Mouse (Mus musculus) left cerebral cortex, postnatal 10 days (tissue): ENCODE results near the gene Sh2d2a. TPM values are rescaled to one million over a fixed set of nuclear protein-coding genes. Genes with fewer than 3 reads are reported as not detected.
"Not testable (repeated sequence)": the region's sequence is repeated elsewhere in the genome, so short reads cannot be mapped to it uniquely, and the experiment has no call there.

ENCODE experiments used
- DNase-seq, 2 experiments: peaks; one replicate each; pipeline ENCODE4 v3.0.0; 2021 to 2022; ENCODE audit warnings: low spot score in 2 of 2, mixed read lengths in 1 of 2; ENCODE audit errors: extremely low spot score in 1 of 2
- intact Hi-C: fragments of 180-260 bp; cut with DNase I; formaldehyde crosslinking; loops from one replicate; pipeline ENCODE4 v1.15.1; 2025
- total RNA-seq, 2 experiments: library from RNA; stranded (reverse); gene quantifications; 2 replicates each; pipeline ENCODE4 v1.2.3; 2021

The Sh2d2a gene
- total RNA-seq, result not detected

- intact Hi-C loops, result no loop called here
- DNase-seq, result no peak
These were observed at the start of gene Sh2d2a for GRCm38 (mm10) chr3:87846650-87847110. Sh2d2a (plus strand) TSS chr3:87846755.

GRCm38 (mm10) chr3:87801681-87802080 lies 44.9 kb upstream of the Sh2d2a start:
- DNase-seq, result no peak
- intact Hi-C loops, result no loop called here

GRCm38 (mm10) chr3:87804038-87804677 lies 42.4 kb upstream of the Sh2d2a start:
- intact Hi-C loops, result no loop called here
- DNase-seq, result no peak

- no peak for DNase-seq
- intact Hi-C loops, result no loop called here
These were observed 37.1 kb upstream of the Sh2d2a start for GRCm38 (mm10) chr3:87809322-87809962.

- no peak for DNase-seq
- intact Hi-C loops, result no loop called here
These were observed 35.3 kb upstream of the Sh2d2a start for GRCm38 (mm10) chr3:87811297-87811696.

- DNase-seq, result no peak
- intact Hi-C loops, result no loop called here
These were observed 34.1 kb upstream of the Sh2d2a start for GRCm38 (mm10) chr3:87812413-87812812.

GRCm38 (mm10) chr3:87812873-87813272 lies 33.7 kb upstream of the Sh2d2a start:
- intact Hi-C loops, result no loop called here
- no peak for DNase-seq

GRCm38 (mm10) chr3:87816166-87816565 lies 30.4 kb upstream of the Sh2d2a start:
- DNase-seq, result no peak
- intact Hi-C loops, result no loop called here

- intact Hi-C loops, result no loop called here
- peak; percentile 44 to 71 for DNase-seq
These were observed 29.9 kb upstream of the Sh2d2a start for GRCm38 (mm10) chr3:87816646-87817093.

- DNase-seq, result no peak
- intact Hi-C loops, result no loop called here
These were observed 28.3 kb upstream of the Sh2d2a start for GRCm38 (mm10) chr3:87818226-87818625.

GRCm38 (mm10) chr3:87824206-87824605 lies 22.3 kb upstream of the Sh2d2a start, which contains the start of gene Pear1:
Pear1 (minus strand) TSS chr3:87824306.
- intact Hi-C loops, DNase-seq: not testable (repeated sequence)

GRCm38 (mm10) chr3:87828435-87828834 lies 18.1 kb upstream of the Sh2d2a start:
- no peak for DNase-seq
- intact Hi-C loops, result no loop called here

- intact Hi-C loops, result no loop called here
- no peak for DNase-seq
These were observed 17.5 kb upstream of the Sh2d2a start for GRCm38 (mm10) chr3:87829025-87829424.

- no peak for DNase-seq
- intact Hi-C loops, result no loop called here
These were observed 14.3 kb upstream of the Sh2d2a start for GRCm38 (mm10) chr3:87832109-87832859.

- intact Hi-C loops, result no loop called here
- DNase-seq, result no peak
These were observed 13.1 kb upstream of the Sh2d2a start for GRCm38 (mm10) chr3:87833482-87833881.

GRCm38 (mm10) chr3:87838622-87839021 lies 7.9 kb upstream of the Sh2d2a start:
- DNase-seq, result peak; percentile 38 to 71
- intact Hi-C loops, result loop anchor here (5.0 kb wide), 1 partner anchor 71 kb away; no protein-coding TSS in a partner anchor

- no peak for DNase-seq
- intact Hi-C loops, result no loop called here
These were observed 5.7 kb upstream of the Sh2d2a start for GRCm38 (mm10) chr3:87840858-87841257.

GRCm38 (mm10) chr3:87844981-87845380 lies 1.6 kb upstream of the Sh2d2a start:
- no peak for DNase-seq
- intact Hi-C loops, result no loop called here

- intact Hi-C loops, result no loop called here
These were observed 369 bp upstream of the Sh2d2a start for GRCm38 (mm10) chr3:87846186-87846585.

GRCm38 (mm10) chr3:87847680-87848079 lies 1.1 kb downstream of the Sh2d2a start:
- intact Hi-C loops, result no loop called here

More at GRCm38 (mm10) chr3:87846186-87846585, 369 bp upstream of the Sh2d2a start:
- no peak for DNase-seq

More at GRCm38 (mm10) chr3:87847680-87848079, 1.1 kb downstream of the Sh2d2a start:
- DNase-seq, result no peak
